Mouse (Mus musculus): Measurements from ENCODE around the gene Nav2. TPM values are rescaled to one million over a fixed set of nuclear protein-coding genes. Genes with fewer than 3 reads are reported as not detected.

The Nav2 gene
- 15.2 and 18.2 TPM in 2 replicates for polyA plus RNA-seq (2015; fragmentation: Nextera tagmentation; extraction: Ambion mirVana)

GRCm38 (mm10) chr7:48908521-48909341, at the start of gene Nav2:
Nav2 (plus strand) TSS chr7:48908716.
- ATAC-seq (ENCODE audit: insufficient read depth, low FRiP score), result no peak
- Histone ChIP-seq H3K27ac (ENCODE audit: low read length) (peak within 1 kb of the TSS; percentile 26; the same call in 1 of the 2 replicates), H3K4me2 (ENCODE audit: low read depth, low read length) (no peak within 1 kb of the TSS), H3K36me3 (ENCODE audit: control insufficient read depth, insufficient read depth, low read length) (no peaks in the 10 kb centered on the region), H3K27me3 (ENCODE audit: control insufficient read depth, insufficient read depth, low read length) (no peaks in the 10 kb centered on the region), H3K9me3 (replicated peaks; ENCODE audit: control insufficient read depth, low read length) (no peaks in the 10 kb centered on the region), H3K9ac (ENCODE audit: low read length) (no peak within 1 kb of the TSS), H3K4me1 (ENCODE audit: control insufficient read depth, insufficient read depth, low read length) (no peaks in the 10 kb centered on the region), H3K4me3 (replicated peaks; ENCODE audit: low read length) (no peak within 1 kb of the TSS)
- WGBS, result 50% methylated on average over 8 of the region's 8 CpGs

DNA sequence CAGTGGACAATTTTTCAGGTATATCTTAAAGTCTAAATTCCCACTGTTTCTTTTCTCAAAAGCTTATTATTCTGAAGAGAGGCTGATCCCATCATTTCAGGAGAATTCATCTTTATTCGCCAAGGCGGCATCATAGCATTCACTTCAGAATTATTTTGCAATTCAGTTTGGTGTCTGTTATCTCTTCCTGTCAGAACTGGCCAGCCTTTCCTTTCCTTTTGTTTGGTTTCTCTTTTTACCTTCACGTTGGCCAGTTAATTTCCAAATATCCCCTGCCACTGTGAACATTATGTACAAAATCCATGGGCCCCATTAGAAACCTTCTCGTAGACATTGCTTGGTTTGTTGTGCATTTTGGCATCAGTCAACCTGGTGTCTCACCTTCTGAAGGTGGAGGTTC, 49.2 kb upstream of the Nav2 start:
- 71% methylated on average over 4 of the region's 4 CpGs for WGBS

DNA sequence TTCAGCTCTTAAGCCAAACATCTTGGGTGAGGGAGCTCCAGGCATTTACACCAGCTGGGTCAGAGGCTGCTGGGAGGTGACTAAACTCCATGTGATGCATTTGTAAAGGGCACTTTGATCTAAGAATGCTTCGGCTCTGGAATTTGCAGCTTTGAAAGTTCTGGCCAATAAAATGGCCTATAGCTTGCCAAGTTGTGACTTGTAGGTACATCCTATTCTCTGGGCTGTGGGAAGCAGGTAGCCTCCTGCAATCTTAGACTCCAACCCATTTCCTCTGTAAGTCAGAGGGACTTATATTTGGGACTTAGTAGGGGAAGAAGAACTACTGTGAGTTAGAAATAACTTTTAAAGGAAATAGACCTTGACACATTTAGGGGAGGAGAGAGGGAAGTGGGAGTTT, 47.6 kb upstream of the Nav2 start:
- H3K27me3 ChIP-seq (ENCODE audit: control insufficient read depth, insufficient read depth, low read length), result no peaks in the 10 kb centered on the region
- no peaks in the 10 kb centered on the region for H3K4me1 ChIP-seq (ENCODE audit: control insufficient read depth, insufficient read depth, low read length)
- H3K9ac ChIP-seq (ENCODE audit: low read length), result no peak overlapping the region
- H3K9me3 ChIP-seq (replicated peaks; ENCODE audit: control insufficient read depth, low read length), result no peaks in the 10 kb centered on the region
- H3K4me3 ChIP-seq (replicated peaks; ENCODE audit: low read length), result no peak overlapping the region
- 54% methylated on average over 1 of the region's 1 CpGs for WGBS
- H3K4me2 ChIP-seq (ENCODE audit: low read depth, low read length), result no peak overlapping the region
- no peak for ATAC-seq (ENCODE audit: insufficient read depth, low FRiP score)
- H3K36me3 ChIP-seq (ENCODE audit: control insufficient read depth, insufficient read depth, low read length), result peaks cover 8% of the 10 kb centered on the region
- no peak overlapping the region for H3K27ac ChIP-seq (ENCODE audit: low read length)

More for the DNA sequence above, 49.2 kb upstream of the Nav2 start:
- no peaks in the 10 kb centered on the region for H3K9me3 ChIP-seq (replicated peaks; ENCODE audit: control insufficient read depth, low read length)
- no peaks in the 10 kb centered on the region for H3K4me1 ChIP-seq (ENCODE audit: control insufficient read depth, insufficient read depth, low read length)
- H3K9ac ChIP-seq (ENCODE audit: low read length), result no peak overlapping the region
- no peaks in the 10 kb centered on the region for H3K36me3 ChIP-seq (ENCODE audit: control insufficient read depth, insufficient read depth, low read length)
- no peaks in the 10 kb centered on the region for H3K27me3 ChIP-seq (ENCODE audit: control insufficient read depth, insufficient read depth, low read length)
- H3K4me2 ChIP-seq (ENCODE audit: low read depth, low read length), result no peak overlapping the region
- ATAC-seq (ENCODE audit: insufficient read depth, low FRiP score), result no peak
- no peak overlapping the region for H3K27ac ChIP-seq (ENCODE audit: low read length)
- no peak overlapping the region for H3K4me3 ChIP-seq (replicated peaks; ENCODE audit: low read length)

DNA sequence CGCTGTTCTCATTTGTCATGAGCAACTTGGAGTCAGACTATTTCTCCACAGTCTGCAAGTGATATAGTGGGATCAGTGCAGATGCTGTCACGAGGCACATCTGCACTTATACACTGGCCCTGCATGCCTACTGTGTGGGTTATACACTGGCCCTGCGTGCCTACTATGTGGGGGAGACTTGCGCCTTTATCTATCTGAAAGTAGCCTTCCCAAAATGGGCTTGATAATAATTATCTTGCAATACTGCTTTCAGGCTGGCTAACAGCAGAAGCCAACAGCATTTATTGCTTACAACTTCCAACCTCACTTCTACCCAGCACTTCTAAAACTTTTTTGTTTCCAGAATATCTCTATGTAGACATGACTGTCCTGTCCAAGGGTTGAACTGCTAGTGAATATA, 46.7 kb upstream of the Nav2 start:
- no peak overlapping the region for H3K4me3 ChIP-seq (replicated peaks; ENCODE audit: low read length)
- 83% methylated on average over 4 of the region's 4 CpGs for WGBS
- no peak overlapping the region for H3K27ac ChIP-seq (ENCODE audit: low read length)
- H3K36me3 ChIP-seq (ENCODE audit: control insufficient read depth, insufficient read depth, low read length), result peaks cover 8% of the 10 kb centered on the region
- no peaks in the 10 kb centered on the region for H3K4me1 ChIP-seq (ENCODE audit: control insufficient read depth, insufficient read depth, low read length)
- no peaks in the 10 kb centered on the region for H3K27me3 ChIP-seq (ENCODE audit: control insufficient read depth, insufficient read depth, low read length)
- H3K4me2 ChIP-seq (ENCODE audit: low read depth, low read length), result no peak overlapping the region
- H3K9ac ChIP-seq (ENCODE audit: low read length), result no peak overlapping the region
- H3K9me3 ChIP-seq (replicated peaks; ENCODE audit: control insufficient read depth, low read length), result no peaks in the 10 kb centered on the region
- no peak for ATAC-seq (ENCODE audit: insufficient read depth, low FRiP score)

GRCm38 (mm10) chr7:48864199-48864598, 44.3 kb upstream of the Nav2 start:
- Histone ChIP-seq H3K27ac (ENCODE audit: low read length) (no peak overlapping the region), H3K4me1 (ENCODE audit: control insufficient read depth, insufficient read depth, low read length) (no peaks in the 10 kb centered on the region), H3K4me2 (ENCODE audit: low read depth, low read length) (no peak overlapping the region), H3K36me3 (ENCODE audit: control insufficient read depth, insufficient read depth, low read length) (peaks cover 12% of the 10 kb centered on the region), H3K9me3 (replicated peaks; ENCODE audit: control insufficient read depth, low read length) (no peaks in the 10 kb centered on the region), H3K27me3 (ENCODE audit: control insufficient read depth, insufficient read depth, low read length) (no peaks in the 10 kb centered on the region), H3K4me3 (replicated peaks; ENCODE audit: low read length) (no peak overlapping the region), H3K9ac (ENCODE audit: low read length) (no peak overlapping the region)
- ATAC-seq (ENCODE audit: insufficient read depth, low FRiP score), result no peak

GRCm38 (mm10) chr7:48864671-48865458, 43.7 kb upstream of the Nav2 start:
- H3K9me3 ChIP-seq (replicated peaks; ENCODE audit: control insufficient read depth, low read length), result no peaks in the 10 kb centered on the region
- no peak overlapping the region for H3K9ac ChIP-seq (ENCODE audit: low read length)
- peaks cover 15% of the 10 kb centered on the region for H3K36me3 ChIP-seq (ENCODE audit: control insufficient read depth, insufficient read depth, low read length)
- H3K27ac ChIP-seq (ENCODE audit: low read length), result no peak overlapping the region
- H3K4me3 ChIP-seq (replicated peaks; ENCODE audit: low read length), result no peak overlapping the region
- WGBS, result 86% methylated on average over 9 of the region's 9 CpGs
- H3K27me3 ChIP-seq (ENCODE audit: control insufficient read depth, insufficient read depth, low read length), result no peaks in the 10 kb centered on the region
- no peaks in the 10 kb centered on the region for H3K4me1 ChIP-seq (ENCODE audit: control insufficient read depth, insufficient read depth, low read length)
- no peak for ATAC-seq (ENCODE audit: insufficient read depth, low FRiP score)
- no peak overlapping the region for H3K4me2 ChIP-seq (ENCODE audit: low read depth, low read length)

GRCm38 (mm10) chr7:48867576-48867975, 40.9 kb upstream of the Nav2 start:
- Histone ChIP-seq H3K9me3 (replicated peaks; ENCODE audit: control insufficient read depth, low read length) (no peaks in the 10 kb centered on the region), H3K9ac (ENCODE audit: low read length) (no peak overlapping the region), H3K27me3 (ENCODE audit: control insufficient read depth, insufficient read depth, low read length) (no peaks in the 10 kb centered on the region), H3K4me1 (ENCODE audit: control insufficient read depth, insufficient read depth, low read length) (no peaks in the 10 kb centered on the region), H3K4me3 (replicated peaks; ENCODE audit: low read length) (no peak overlapping the region), H3K36me3 (ENCODE audit: control insufficient read depth, insufficient read depth, low read length) (peaks cover 37% of the 10 kb centered on the region), H3K27ac (ENCODE audit: low read length) (no peak overlapping the region), H3K4me2 (ENCODE audit: low read depth, low read length) (no peak overlapping the region)
- WGBS, result 92% methylated on average over 18 of the region's 18 CpGs
- no peak for ATAC-seq (ENCODE audit: insufficient read depth, low FRiP score)

GRCm38 (mm10) chr7:48870144-48870543, 38.4 kb upstream of the Nav2 start:
- Histone ChIP-seq H3K9me3 (replicated peaks; ENCODE audit: control insufficient read depth, low read length) (no peaks in the 10 kb centered on the region), H3K9ac (ENCODE audit: low read length) (no peak overlapping the region), H3K36me3 (ENCODE audit: control insufficient read depth, insufficient read depth, low read length) (peaks cover 43% of the 10 kb centered on the region), H3K27me3 (ENCODE audit: control insufficient read depth, insufficient read depth, low read length) (no peaks in the 10 kb centered on the region), H3K4me2 (ENCODE audit: low read depth, low read length) (no peak overlapping the region), H3K4me1 (ENCODE audit: control insufficient read depth, insufficient read depth, low read length) (no peaks in the 10 kb centered on the region), H3K4me3 (replicated peaks; ENCODE audit: low read length) (no peak overlapping the region), H3K27ac (ENCODE audit: low read length) (no peak overlapping the region)
- ATAC-seq (ENCODE audit: insufficient read depth, low FRiP score), result no peak
- 87% methylated on average over 6 of the region's 6 CpGs for WGBS

DNA sequence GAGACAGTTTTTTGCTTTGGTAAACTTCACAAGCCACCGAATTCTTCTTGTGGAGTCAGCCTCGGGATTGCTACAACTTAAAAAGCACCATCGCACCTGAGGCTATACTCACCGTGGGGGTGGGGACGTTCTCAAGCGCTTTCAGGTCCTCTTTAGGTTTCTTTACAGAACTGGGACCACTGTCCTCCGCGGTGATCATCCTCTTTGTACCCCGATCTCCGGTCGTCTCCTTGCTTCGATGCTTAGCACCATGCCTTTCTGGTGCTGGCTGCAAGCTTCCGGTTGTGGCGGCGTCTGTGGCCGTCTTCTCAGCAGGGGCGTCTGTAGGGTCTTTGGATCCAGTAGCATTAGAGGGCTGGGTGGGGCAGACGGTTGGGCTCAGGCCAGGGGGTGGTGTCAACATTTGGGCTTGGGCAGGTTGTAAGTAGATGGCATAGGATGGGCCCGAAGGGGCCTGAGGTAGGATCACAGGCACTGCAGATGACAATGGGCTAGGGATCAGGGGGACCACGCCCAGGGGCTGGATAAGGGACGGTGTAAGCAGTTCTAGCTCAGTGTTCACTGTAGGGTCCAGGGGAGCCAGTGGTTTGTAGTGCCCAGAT, 37.8 kb upstream of the Nav2 start:
- 94% methylated on average over 21 of the region's 21 CpGs for WGBS
- no peak for ATAC-seq (ENCODE audit: insufficient read depth, low FRiP score)
- peaks cover 38% of the 10 kb centered on the region for H3K36me3 ChIP-seq (ENCODE audit: control insufficient read depth, insufficient read depth, low read length)

More for the DNA sequence above, 37.8 kb upstream of the Nav2 start:
- Histone ChIP-seq H3K4me2 (ENCODE audit: low read depth, low read length) (no peak overlapping the region), H3K9ac (ENCODE audit: low read length) (no peak overlapping the region), H3K27me3 (ENCODE audit: control insufficient read depth, insufficient read depth, low read length) (no peaks in the 10 kb centered on the region), H3K27ac (ENCODE audit: low read length) (no peak overlapping the region), H3K4me3 (replicated peaks; ENCODE audit: low read length) (no peak overlapping the region), H3K9me3 (replicated peaks; ENCODE audit: control insufficient read depth, low read length) (no peaks in the 10 kb centered on the region), H3K4me1 (ENCODE audit: control insufficient read depth, insufficient read depth, low read length) (no peaks in the 10 kb centered on the region)
